Mouse (Mus musculus) CD4-positive, CD25-positive, alpha-beta regulatory T cell, adult 2 months (primary cell): ENCODE measurements around the gene Got1.
"Not testable (repeated sequence)": the region's sequence is repeated elsewhere in the genome, so short reads cannot be mapped to it uniquely, and the experiment has no call there.

Source experiments
- DNase-seq: peaks from one replicate; pipeline ENCODE4 v3.0.0-alpha.2; 2012; ENCODE audit warnings: low read depth, low spot score

The Got1 gene

DNA sequence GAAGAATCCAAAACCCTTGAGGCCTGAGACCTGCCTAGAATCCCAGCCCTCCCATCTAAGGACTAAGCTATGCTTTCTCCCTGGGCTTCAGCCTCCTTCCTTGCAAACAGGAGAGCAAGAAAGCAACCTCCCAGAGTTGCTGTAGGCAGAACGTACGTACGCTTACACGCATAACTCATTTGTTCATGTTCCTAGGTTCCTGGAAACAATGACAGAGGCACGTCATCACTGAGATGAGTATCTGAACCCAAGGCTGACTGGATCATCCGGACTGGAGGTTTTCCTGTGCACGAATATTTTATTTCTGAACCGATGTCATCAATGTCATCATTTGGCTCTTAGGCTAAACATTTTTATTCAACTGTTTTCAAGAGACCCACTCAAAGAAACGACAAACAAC, 2.4 kb downstream of the Got1 start:
- peak; percentile 45 for DNase-seq

DNA sequence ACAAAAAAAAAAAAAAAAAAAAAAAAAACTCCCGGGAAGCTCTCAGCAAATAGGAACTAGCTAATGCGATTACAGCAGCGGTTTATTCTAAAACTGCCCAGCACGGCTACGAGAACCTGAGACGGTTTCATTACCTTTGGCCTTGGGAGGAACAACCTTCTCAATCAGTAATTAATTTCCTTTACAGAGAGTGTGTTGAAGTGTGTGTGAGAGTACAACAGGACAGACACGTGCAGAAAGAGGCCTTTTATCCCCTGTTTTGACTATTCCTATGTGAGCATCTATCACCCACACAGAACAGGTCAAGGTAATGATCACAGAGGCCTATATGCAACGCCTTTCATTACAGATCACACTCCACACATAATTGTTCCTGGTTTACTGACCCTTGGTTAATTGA, 3.0 kb downstream of the Got1 start:
- no peak for DNase-seq

GRCm38 (mm10) chr19:43520402-43520801, 4.0 kb downstream of the Got1 start:
- DNase-seq: peak; percentile 56

GRCm38 (mm10) chr19:43519226-43519625, 5.2 kb downstream of the Got1 start:
- DNase-seq: no peak

- no peak for DNase-seq
Measured at GRCm38 (mm10) chr19:43518261-43518660, 6.1 kb downstream of the Got1 start.

- DNase-seq: no peak
Measured at GRCm38 (mm10) chr19:43517808-43518207, 6.6 kb downstream of the Got1 start.

GRCm38 (mm10) chr19:43517320-43517719, 7.1 kb downstream of the Got1 start:
- DNase-seq: no peak

DNA sequence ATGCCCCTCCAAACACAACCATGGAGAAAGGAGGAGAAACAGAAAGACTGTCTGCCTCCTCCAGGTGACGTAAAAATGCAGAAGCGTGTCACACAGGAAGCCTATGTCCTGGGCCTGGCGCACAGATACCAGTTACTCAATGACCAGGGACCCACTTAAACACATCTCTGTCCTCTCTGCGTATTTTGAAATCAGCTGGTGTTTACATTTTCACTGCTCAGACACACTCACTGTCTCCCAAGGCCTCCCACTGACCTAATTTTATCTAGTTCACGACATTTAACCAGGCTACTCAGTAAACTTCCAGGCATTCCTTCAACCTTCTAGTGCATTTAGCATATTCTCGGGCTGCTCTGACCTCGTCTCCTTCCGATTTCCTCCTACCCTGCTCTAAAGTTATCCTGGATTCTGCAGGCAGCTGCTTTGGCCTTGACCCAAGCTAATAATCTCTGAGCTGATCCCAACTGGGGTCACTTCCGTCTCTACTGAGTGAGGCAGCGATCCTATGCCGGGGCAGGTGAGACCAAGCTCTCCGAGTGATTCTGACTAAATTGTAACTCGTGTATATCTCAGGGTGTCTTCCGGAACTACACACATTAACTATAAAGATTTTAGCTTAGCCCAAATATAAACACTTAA, 7.9 kb downstream of the Got1 start:
- DNase-seq: no peak

DNA sequence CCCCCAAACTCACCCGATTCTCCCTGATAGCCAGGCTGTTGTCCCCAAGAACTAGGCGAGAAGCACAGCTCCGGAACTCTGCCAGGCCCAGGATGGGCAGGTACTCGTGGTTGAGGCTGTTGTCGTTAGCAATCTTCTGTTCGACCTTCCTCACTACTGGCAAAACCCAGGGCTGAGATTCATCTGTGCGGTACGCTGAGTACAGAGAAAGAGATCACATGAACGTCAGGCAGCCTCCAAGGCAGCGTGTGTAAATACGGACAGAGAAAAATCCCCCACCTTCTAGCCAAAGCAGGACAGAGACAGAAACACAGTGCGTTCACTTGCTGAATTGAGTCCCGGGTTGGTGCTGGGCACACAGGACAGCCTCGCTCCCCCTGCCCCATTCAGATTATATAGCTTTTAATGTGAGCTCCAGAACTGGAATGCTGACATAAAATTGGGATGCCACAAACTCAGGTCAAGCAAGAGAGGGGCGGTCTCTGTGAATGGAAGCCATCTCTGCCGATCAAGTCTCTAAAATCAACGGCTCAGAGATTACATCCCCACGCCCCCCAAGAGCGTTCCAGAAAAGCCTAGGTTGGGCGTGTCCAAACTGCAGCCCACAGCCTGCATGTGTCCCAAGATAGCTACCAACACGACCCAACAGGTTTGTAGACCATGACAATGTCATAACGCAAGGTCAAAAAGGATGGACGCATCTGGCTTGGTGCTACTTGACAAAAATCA, 8.6 kb downstream of the Got1 start:
- DNase-seq: no peak

- no peak for DNase-seq
Measured at GRCm38 (mm10) chr19:43513874-43514273, 10.5 kb downstream of the Got1 start.

DNA sequence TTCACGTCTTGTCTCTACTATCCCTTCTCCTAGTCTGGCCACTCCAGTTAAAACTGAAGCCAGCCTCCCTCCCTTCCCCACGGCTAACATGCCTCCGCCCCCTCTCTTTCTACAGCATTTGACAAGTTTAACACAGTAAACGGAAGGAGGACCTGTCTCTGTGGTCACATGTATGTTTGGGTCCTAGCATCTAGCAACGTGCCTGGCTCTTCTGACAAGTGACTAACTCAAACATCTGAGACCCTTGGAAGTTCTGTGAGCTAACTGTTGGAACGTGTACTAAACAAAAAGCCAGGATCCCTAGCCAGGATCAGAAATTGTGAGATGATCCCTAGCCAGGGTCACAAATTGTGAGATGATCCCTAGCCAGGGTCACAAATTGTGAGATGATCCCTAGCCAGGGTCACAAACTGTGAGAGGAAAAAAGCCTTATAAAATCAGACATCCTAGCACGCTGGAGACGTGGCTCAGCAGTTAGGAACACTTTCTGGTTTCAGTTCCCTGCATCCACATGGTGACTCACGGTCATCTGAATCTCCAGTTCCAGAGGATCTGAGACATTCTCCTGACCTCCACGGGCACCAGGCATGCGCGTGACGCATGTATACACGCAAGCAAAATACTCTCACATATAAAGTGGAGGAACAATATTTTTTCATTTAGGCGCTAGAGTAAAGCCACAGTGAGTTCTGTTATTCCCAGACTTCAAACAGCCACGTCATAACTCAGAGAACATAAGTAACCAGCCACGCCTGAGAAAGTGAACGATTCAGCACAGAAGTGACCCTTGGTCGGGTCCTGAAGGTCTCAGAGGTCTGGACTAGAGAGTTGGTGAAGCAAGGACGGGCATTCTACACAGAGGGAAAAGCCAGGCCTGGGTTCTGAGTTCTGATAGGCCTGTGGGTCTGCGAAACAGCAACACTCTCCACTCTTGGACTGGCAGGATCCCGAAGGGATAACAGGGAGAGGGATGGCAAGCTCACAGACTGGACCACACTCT, 12.5 kb downstream of the Got1 start:
- no peak for DNase-seq

- no peak for DNase-seq
Measured at GRCm38 (mm10) chr19:43510436-43511220, 13.8 kb downstream of the Got1 start.

DNA sequence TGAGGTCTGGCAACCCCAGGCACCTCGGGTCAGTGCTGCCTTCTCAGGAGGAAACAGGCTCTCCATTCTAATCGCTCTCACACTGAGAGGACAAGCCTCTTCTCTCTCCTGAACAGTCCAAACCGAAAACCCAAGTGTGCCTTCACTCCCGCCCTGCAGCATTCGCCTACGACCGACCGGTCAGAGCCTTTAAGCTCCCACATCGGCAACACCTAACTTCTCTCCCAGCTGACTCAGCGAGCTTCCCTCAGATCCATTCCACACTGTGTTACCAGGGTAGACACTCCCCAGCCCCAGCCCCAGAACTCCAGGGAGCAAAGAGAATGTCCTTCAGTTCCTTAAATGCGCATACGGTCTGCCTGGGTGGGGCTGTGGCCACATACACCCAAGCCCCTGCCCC, 19.0 kb downstream of the Got1 start:
- no peak for DNase-seq

GRCm38 (mm10) chr19:43503593-43503992, 20.8 kb downstream of the Got1 start:
- DNase-seq: not testable (repeated sequence)

DNA sequence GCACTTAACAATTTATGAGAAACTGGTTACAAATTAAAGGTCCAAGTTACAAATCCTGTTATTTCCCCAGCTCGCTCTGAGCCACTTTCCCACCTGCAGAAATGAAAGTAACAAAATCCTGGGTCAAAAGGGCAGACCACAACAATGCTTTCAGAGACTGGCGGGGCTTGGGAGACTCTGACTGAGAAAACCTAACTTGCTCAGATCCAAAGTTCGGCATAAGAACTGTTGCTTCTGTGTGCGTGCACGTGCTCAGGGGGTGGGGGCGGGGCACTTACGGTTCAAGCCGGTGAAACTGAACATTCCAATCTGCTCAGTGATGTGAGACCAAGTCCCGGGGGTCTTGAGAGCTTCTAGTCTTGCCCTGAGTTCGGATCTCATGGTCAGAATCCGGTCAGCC, 21.8 kb downstream of the Got1 start:
- DNase-seq: no peak

GRCm38 (mm10) chr19:43498874-43499273, 25.5 kb downstream of the Got1 start:
- DNase-seq: no peak

- no peak for DNase-seq
Measured at GRCm38 (mm10) chr19:43497440-43497839, 27.0 kb downstream of the Got1 start.

DNA sequence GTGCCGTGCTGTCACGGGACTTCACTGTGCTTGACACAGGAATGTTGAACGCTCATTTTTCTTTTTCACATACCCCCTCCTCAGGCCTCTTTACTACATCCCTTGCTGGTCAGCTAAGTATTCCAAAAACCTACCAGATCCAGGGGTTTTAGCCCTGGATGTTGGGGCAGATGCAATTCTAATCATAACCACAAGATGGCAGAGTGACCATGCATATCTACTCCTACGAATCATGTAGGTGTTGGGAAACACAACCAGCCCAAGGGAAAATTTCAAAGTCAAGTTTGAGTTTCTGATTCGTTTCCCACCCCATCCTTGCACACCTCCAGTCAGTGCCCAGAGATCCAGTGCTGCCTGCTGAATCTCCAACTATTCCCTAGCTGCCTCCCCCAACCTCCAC, 28.6 kb downstream of the Got1 start:
- peak; percentile 73 for DNase-seq

DNA sequence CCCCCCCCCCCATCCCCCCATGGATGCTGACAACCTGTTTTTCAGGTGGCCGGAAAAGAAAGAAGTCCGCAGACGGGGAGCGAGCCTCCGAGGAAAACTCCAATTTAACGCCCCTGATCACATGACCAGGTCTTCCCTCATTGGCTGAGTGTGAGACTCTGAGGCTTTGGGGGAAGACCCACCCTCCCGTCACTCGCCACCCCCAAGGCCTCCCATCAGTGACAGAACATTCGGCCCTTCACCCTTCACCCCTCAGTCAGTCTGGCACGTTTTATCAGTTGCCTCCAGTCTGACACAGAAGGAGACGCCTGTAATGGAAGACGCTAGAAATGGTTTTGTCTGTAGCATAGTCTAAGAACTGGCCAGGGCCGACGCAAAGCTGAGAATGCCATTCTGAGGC, 29.5 kb downstream of the Got1 start:
- DNase-seq: no peak

DNA sequence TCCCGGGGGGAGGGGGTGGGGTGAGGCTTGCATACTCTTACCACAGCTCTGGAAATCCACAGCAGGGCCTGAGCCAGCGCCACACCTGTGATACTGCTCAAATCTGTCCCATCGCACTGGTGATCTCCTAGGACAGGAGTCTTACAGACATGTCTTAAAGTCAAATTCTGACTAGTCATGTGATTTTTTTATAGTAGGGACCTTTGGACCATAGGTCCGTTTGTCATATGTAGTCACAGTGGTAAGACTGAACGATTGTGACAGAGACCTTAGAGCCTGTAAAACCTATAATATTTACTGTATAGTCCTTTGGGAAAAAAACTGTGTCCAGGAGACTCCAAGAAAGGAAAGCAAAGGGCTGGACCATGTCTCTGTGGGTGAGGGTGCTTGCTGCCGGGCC, 30.5 kb downstream of the Got1 start:
- no peak for DNase-seq

GRCm38 (mm10) chr19:43493316-43493715, 31.1 kb downstream of the Got1 start:
- not testable (repeated sequence) for DNase-seq
